Mouse (Mus musculus) A20 (cell line): ENCODE results near the gene Cmc2.

Experiments used
- DNase-seq: peaks from one replicate; pipeline ENCODE4 v3.0.0-alpha.2; 2011; ENCODE audit warnings: low read depth, low spot score

The Cmc2 gene

GRCm38 (mm10) chr8:116842678-116843077 lies 78.6 kb downstream of the Cmc2 start:
- no peak for DNase-seq
